Mouse (Mus musculus) CD4-positive naive resting alpha-beta T cell, adult 57 days (primary cell): ENCODE results near the gene 5031439G07Rik. TPM values are rescaled to one million over a fixed set of nuclear protein-coding genes. Genes with fewer than 3 reads are reported as not detected.

Experiments
- total RNA-seq: library from RNA; stranded (reverse); gene quantifications from one replicate; pipeline ENCODE4 v1.2.4, GENCODE M21; 2023

Gene 5031439G07Rik
- total RNA-seq, result 13.1 TPM

GRCm38 (mm10) chr15:84987874-84988825 lies at the start of gene 5031439G07Rik:
TSS of gene 5031439G07Rik (minus strand) at chr15:84988551.

GRCm38 (mm10) chr15:85028648-85029047 lies 40.3 kb upstream of the 5031439G07Rik start, which contains the start of gene Fam118a:
TSS of gene Fam118a (plus strand) at chr15:85028948.

GRCm38 (mm10) chr15:85016951-85017664 lies 28.8 kb upstream of the 5031439G07Rik start, which contains the start of gene Upk3a:
TSS of gene Upk3a (plus strand) at chr15:85017141.

GRCm38 (mm10) chr15:84922884-84923507 lies 65.4 kb downstream of the 5031439G07Rik start, which contains the start of gene Nup50:
TSS of gene Nup50 (plus strand) at chr15:84923411.

GRCm38 (mm10) chr15:84919938-84920337 lies 68.4 kb downstream of the 5031439G07Rik start, which contains the start of gene Gm29666:
TSS of gene Gm29666 (minus strand) at chr15:84920038.

Other genes with a start within 250 kb of the 5031439G07Rik start
- gene Phf21b, start 132.5 kb downstream of the 5031439G07Rik start, total RNA-seq, result 5.4 TPM
- 0.47 TPM for gene Gm29666, start 68.5 kb downstream of the 5031439G07Rik start, total RNA-seq
- gene Nup50, start 65.1 kb downstream of the 5031439G07Rik start, total RNA-seq, result 70.9 TPM
- not detected for gene Upk3a, start 28.6 kb upstream of the 5031439G07Rik start, total RNA-seq
- gene Fam118a, start 40.4 kb upstream of the 5031439G07Rik start, total RNA-seq, result 157 TPM
- gene Smc1b, start 143.4 kb upstream of the 5031439G07Rik start, total RNA-seq, result not detected
- not detected for gene Ribc2, start 143.5 kb upstream of the 5031439G07Rik start, total RNA-seq
- gene Fbln1, start 217.4 kb upstream of the 5031439G07Rik start, total RNA-seq, result 2.3 TPM